Mouse (Mus musculus) limb, embryonic 14.5 days (tissue): ENCODE data around the gene Stk24. TPM values are rescaled to one million over a fixed set of nuclear protein-coding genes. Genes with fewer than 3 reads are reported as not detected.

Experiments
- ATAC-seq: fragments of 200-750 bp; cut with Nextera tagmentation; 2 replicates; pipeline ENCODE4 v1.8.0; 2017; ENCODE audit warnings: low read depth, moderate number of reproducible peaks, moderate TSS enrichment; ENCODE audit not compliant: low FRiP score
- DNase-seq: peaks from one replicate; pipeline ENCODE4 v3.0.0-alpha.2; 2015; ENCODE audit warnings: low spot score
- H3K27ac ChIP-seq: fragments of 300-500 bp; sonication (generic); replicated peaks from 2 replicates; pipeline ENCODE4 v1.5.1; 2014; ENCODE audit warnings: low read depth, mild to moderate bottlenecking, low read length, moderate library complexity, mixed read lengths
- H3K27me3 ChIP-seq: fragments of 300-500 bp; sonication (generic); 2 replicates; pipeline ENCODE4 v1.6.1; 2014; ENCODE audit warnings: low read length, mixed read lengths; ENCODE audit not compliant: control insufficient read depth, insufficient read depth
- H3K36me3 ChIP-seq: fragments of 300-500 bp; sonication (generic); 2 replicates; pipeline ENCODE4 v1.6.1; 2014; ENCODE audit warnings: mild to moderate bottlenecking, low read length, moderate library complexity, mixed read lengths; ENCODE audit not compliant: control insufficient read depth, insufficient read depth
- H3K4me1 ChIP-seq: fragments of 300-500 bp; sonication (generic); 2 replicates; pipeline ENCODE4 v1.6.1; 2014; ENCODE audit warnings: antibody characterized with exemption, low read length, mixed read lengths; ENCODE audit not compliant: control insufficient read depth, insufficient read depth
- H3K4me2 ChIP-seq: fragments of 300-500 bp; sonication (generic); replicated peaks from 2 replicates; pipeline ENCODE4 v1.6.1; 2014; ENCODE audit warnings: low read depth, mild to moderate bottlenecking, low read length, moderate library complexity; ENCODE audit not compliant: severe bottlenecking
- H3K4me3 ChIP-seq: fragments of 300-500 bp; sonication (generic); replicated peaks from 2 replicates; pipeline ENCODE4 v1.5.1; 2014; ENCODE audit warnings: low read length
- H3K9ac ChIP-seq: fragments of 300-500 bp; sonication (generic); 2 replicates; pipeline ENCODE4 v1.6.1; 2014; ENCODE audit warnings: mild to moderate bottlenecking, low read depth, low read length, moderate library complexity; ENCODE audit not compliant: severe bottlenecking
- H3K9me3 ChIP-seq: fragments of 300-500 bp; sonication (generic); 2 replicates; pipeline ENCODE4 v1.6.1; 2016; ENCODE audit warnings: low read length; ENCODE audit not compliant: control insufficient read depth
- POLR2A ChIP-seq: fragments of 200-500 bp; IDR thresholded peaks from 2 replicates; pipeline ENCODE4 v1.8.0; 2012; ENCODE audit warnings: inconsistent platforms, mild to moderate bottlenecking, moderate library complexity, borderline replicate concordance; ENCODE audit not compliant: insufficient read depth, insufficient read length; ENCODE audit errors: extremely low read depth
- WGBS: fragments of 180-500 bp; shearing (Covaris S2); extraction: QIAGEN DNeasy Blood & Tissue Kit; methylation state at CpG from one replicate; pipeline ENCODE4 v1.1.7; 2014; 5-methylcytosine and 5-hydroxymethylcytosine counted together
- polyA plus RNA-seq, 2 experiments: library from polyadenylated mRNA; depleted of rRNA in 1 of 2; stranded (reverse) in 1 of 2; unstranded in 1 of 2; fragments of >200 nt; fragmentation: Nextera tagmentation in 1 of 2; extraction: Ambion mirVana in 1 of 2; gene quantifications; 2 replicates each; pipeline versions ENCODE4 v1.2.1 to v1.2.3; 2012 to 2014

Gene Stk24
- polyA plus RNA-seq, 2 experiments, result 37.6 to 46.7 TPM

DNA sequence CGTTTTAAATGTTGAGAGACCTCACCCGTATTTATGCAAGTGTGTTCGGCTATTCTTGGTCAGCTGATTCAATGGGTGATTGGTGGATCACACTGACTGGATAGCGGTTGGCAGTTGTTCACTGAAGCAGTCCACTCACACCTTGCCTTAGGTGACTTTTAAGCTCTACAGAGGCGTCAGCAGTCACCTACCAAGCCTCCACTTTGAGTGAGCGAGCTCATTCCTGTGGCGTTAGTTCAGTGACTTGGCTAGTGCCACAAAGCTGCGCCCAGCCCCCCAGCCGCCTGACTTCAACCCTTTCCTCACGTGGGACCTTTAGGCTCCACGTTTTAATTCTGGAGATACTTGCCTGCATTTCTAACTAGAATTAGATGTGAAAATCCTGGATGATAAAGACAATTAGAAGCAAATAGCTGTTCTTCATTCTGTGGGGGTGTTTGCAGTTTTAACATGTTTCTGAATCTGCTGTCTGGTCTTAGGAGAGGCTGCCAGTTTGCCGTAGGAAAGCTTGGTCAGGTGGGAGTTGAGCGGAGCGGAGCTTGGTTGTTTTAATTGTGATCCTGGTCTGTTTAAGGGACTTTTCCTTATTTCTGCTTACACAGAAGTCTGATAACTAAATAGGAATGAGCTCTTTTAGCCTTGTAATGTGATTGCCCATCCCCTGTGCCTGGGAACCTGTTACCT lies 133.6 kb downstream of the Stk24 start:
- Histone ChIP-seq H3K27me3 (no peaks in the 10 kb centered on the region), H3K4me2 (no peak overlapping the region), H3K4me3 (no peak overlapping the region), H3K36me3 (peaks cover 65% of the 10 kb centered on the region), H3K27ac (peak overlapping the region; percentile 77), H3K9ac (no peak overlapping the region), H3K4me1 (peaks cover 41% of the 10 kb centered on the region), H3K9me3 (no peaks in the 10 kb centered on the region)
- DNase-seq, result no peak
- no peak for ATAC-seq
- 56% methylated on average over 14 of the region's 14 CpGs for whole genome bisulfite sequencing
- TF ChIP-seq POLR2A, result no peak

DNA sequence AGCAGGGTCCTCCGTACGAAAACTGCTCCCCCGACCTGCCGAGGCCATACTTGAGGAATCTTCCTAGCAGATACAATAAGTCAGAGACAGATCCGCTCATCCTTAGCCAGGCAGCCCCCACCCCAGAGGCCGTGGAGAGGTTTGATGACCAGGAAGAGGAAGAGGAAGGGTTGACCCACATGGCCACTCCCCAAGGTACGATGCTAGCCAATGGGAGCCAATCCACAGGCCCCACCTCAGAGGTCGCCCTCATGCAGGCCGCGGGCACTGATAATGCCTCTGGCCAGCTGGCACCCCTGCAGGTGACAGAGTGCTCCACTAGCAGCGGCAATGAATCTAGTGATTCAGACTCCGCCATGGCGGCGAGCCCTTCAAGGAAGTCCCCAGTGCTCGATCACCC lies 135.7 kb downstream of the Stk24 start:
- DNase-seq, result no peak
- no peak for TF ChIP-seq POLR2A

DNA sequence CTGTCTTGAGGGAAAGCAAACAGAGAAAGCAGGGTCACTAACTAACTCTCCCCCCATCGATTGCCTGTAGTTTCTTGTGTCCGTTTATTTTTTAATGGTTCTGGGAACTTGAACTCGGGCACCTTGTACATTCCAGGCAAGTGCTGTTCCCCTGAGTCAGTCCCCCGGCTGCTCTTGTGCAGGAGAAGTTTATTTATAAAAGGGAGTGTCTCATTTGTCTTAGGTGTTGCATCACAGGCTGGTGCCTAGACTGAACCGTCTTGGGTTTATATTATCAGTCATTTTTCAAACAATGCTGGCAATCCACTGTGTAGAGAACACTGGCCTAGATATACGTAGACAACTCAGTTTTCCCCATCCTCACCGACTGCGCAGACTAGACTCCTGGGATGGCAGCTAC lies 140.4 kb downstream of the Stk24 start:
- no peak for DNase-seq
- ATAC-seq, result no peak
- H3K27me3 ChIP-seq, result no peaks in the 10 kb centered on the region
- WGBS, result 84% methylated on average over 8 of the region's 8 CpGs
- no peak overlapping the region for H3K9ac ChIP-seq
- H3K4me1 ChIP-seq, result no peaks in the 10 kb centered on the region
- no peak overlapping the region for H3K4me2 ChIP-seq
- H3K36me3 ChIP-seq, result peaks cover 96% of the 10 kb centered on the region
- H3K4me3 ChIP-seq, result no peak overlapping the region
- no peaks in the 10 kb centered on the region for H3K9me3 ChIP-seq
- no peak overlapping the region for H3K27ac ChIP-seq
- TF ChIP-seq POLR2A, result no peak

More for the DNA sequence above, 135.7 kb downstream of the Stk24 start:
- no peaks in the 10 kb centered on the region for H3K27me3 ChIP-seq
- H3K4me2 ChIP-seq, result no peak overlapping the region
- H3K9me3 ChIP-seq, result no peaks in the 10 kb centered on the region
- H3K27ac ChIP-seq, result no peak overlapping the region
- H3K36me3 ChIP-seq, result peaks cover 65% of the 10 kb centered on the region
- peaks cover 39% of the 10 kb centered on the region for H3K4me1 ChIP-seq
- ATAC-seq, result no peak
- H3K9ac ChIP-seq, result no peak overlapping the region
- no peak overlapping the region for H3K4me3 ChIP-seq
- WGBS, result 95% methylated on average over 15 of the region's 15 CpGs

DNA sequence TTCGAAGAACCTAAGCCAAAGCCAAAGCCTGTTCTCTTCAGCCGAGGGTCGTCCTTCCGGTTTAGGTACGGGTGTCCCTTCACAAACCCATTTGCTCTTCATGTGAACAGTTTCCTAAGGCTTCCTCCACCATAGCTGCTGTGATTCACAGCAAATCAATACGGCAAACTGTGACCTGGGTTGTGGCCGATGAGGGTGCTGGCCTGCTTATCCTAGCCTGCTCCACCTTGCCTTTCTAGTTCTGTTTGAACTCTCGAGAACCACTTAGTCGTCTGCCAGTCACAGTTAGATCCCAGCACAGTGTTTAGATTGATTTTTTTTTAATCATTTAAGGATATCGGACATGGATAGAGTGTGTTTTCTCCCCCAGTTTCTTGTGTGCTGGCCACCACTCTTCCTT lies 141.1 kb downstream of the Stk24 start:
- Histone ChIP-seq H3K36me3 (peaks cover 96% of the 10 kb centered on the region), H3K27ac (no peak overlapping the region), H3K4me1 (no peaks in the 10 kb centered on the region), H3K9ac (no peak overlapping the region), H3K9me3 (no peaks in the 10 kb centered on the region), H3K4me2 (no peak overlapping the region), H3K27me3 (no peaks in the 10 kb centered on the region), H3K4me3 (no peak overlapping the region)
- 94% methylated on average over 10 of the region's 10 CpGs for WGBS
- no peak for TF ChIP-seq POLR2A
- ATAC-seq (no peak), DNase-seq (no peak)

DNA sequence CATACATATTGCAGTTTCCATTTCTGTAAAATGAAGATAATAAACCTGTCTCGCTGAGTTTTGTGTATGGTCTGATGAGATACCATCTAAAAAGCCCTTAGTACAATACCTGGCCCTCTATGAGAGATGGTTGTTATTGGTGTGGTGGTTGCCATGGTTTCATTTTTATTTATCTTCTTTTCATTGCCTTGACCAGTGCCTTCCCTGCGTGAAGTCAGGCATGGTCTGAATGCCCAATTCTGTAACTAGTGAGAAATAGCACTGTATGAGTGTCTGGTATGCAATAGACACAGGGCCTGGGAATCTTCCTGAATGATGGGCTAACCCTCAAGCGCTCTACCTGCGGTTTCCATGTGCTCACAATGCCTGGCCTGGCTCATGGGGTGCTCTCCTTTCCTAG lies 143.1 kb downstream of the Stk24 start:
- H3K9ac ChIP-seq, result no peak overlapping the region
- H3K4me3 ChIP-seq, result no peak overlapping the region
- H3K4me1 ChIP-seq, result no peaks in the 10 kb centered on the region
- peaks cover 95% of the 10 kb centered on the region for H3K36me3 ChIP-seq
- no peak overlapping the region for H3K27ac ChIP-seq
- no peak for DNase-seq
- H3K9me3 ChIP-seq, result no peaks in the 10 kb centered on the region
- ATAC-seq, result no peak
- H3K4me2 ChIP-seq, result no peak overlapping the region
- TF ChIP-seq POLR2A, result no peak
- 88% methylated on average over 4 of the region's 4 CpGs for WGBS
- no peaks in the 10 kb centered on the region for H3K27me3 ChIP-seq

Other genes starting within 250 kb of the Stk24 start
- 0.05 and 0.15 TPM in 2 replicates for gene Slc15a1, start 125.2 kb upstream of the Stk24 start, polyA plus RNA-seq (2012; rRNA removed)
- 0.14 and 0.23 TPM in 2 replicates for gene Slc15a1, start 125.2 kb upstream of the Stk24 start, polyA plus RNA-seq (2014; fragmentation: Nextera tagmentation; extraction: Ambion mirVana)